Mouse (Mus musculus) spleen, postnatal 10 days (tissue): ENCODE results near the gene Ajm1.

Experiments
- DNase-seq, 2 experiments: peaks; one replicate each; pipeline ENCODE4 v3.0.0; 2021 to 2022; ENCODE audit warnings: low spot score in 2 of 2

Gene Ajm1

GRCm38 (mm10) chr2:25581294-25581864, at the start of gene Ajm1:
TSS of gene Ajm1 (minus strand) at chr2:25581757.
- peak; percentile 48 to 68 for DNase-seq

- DNase-seq: no peak
Measured at GRCm38 (mm10) chr2:25628738-25629137, 47.2 kb upstream of the Ajm1 start.

GRCm38 (mm10) chr2:25627811-25628210, 46.3 kb upstream of the Ajm1 start, which contains the start of gene Fcna:
TSS of gene Fcna (minus strand) at chr2:25628030.
- no peak for DNase-seq

GRCm38 (mm10) chr2:25625986-25626385, 44.4 kb upstream of the Ajm1 start:
- no peak for DNase-seq

- DNase-seq: peak; percentile 50 to 78
Measured at GRCm38 (mm10) chr2:25621229-25622200, 40.0 kb upstream of the Ajm1 start, which contains the start of gene Tmem141. TSS of gene Tmem141 (minus strand) at chr2:25622005.

GRCm38 (mm10) chr2:25620852-25621228, 39.3 kb upstream of the Ajm1 start:
- no peak for DNase-seq

GRCm38 (mm10) chr2:25620386-25620785, 38.8 kb upstream of the Ajm1 start:
- DNase-seq: no peak

- DNase-seq: no peak
Measured at GRCm38 (mm10) chr2:25617578-25617977, 36.0 kb upstream of the Ajm1 start, which contains the start of gene Ccdc183. TSS of gene Ccdc183 (minus strand) at chr2:25617678.

- DNase-seq: no peak
Measured at GRCm38 (mm10) chr2:25616398-25616797, 34.8 kb upstream of the Ajm1 start.

- no peak for DNase-seq
Measured at GRCm38 (mm10) chr2:25608671-25609070, 27.1 kb upstream of the Ajm1 start.

- DNase-seq: peak; percentile 78 to 90
Measured at GRCm38 (mm10) chr2:25607761-25608622, 26.4 kb upstream of the Ajm1 start, which contains the start of gene Rabl6. TSS of gene Rabl6 (minus strand) at chr2:25608521.

- DNase-seq: no peak
Measured at GRCm38 (mm10) chr2:25602526-25602925, 21.0 kb upstream of the Ajm1 start.

- DNase-seq: no peak
Measured at GRCm38 (mm10) chr2:25600037-25600436, 18.5 kb upstream of the Ajm1 start.

- DNase-seq: no peak
Measured at GRCm38 (mm10) chr2:25598749-25599148, 17.2 kb upstream of the Ajm1 start.

- no peak for DNase-seq
Measured at GRCm38 (mm10) chr2:25596765-25597510, 15.4 kb upstream of the Ajm1 start.

GRCm38 (mm10) chr2:25591863-25592262, 10.3 kb upstream of the Ajm1 start:
- DNase-seq: peak in 1 of 2 experiments; percentile 53

- DNase-seq: no peak
Measured at GRCm38 (mm10) chr2:25588227-25588907, 6.8 kb upstream of the Ajm1 start.

- DNase-seq: no peak
Measured at GRCm38 (mm10) chr2:25587290-25587689, 5.7 kb upstream of the Ajm1 start.

- DNase-seq: no peak
Measured at GRCm38 (mm10) chr2:25585601-25586000, 4.0 kb upstream of the Ajm1 start.

GRCm38 (mm10) chr2:25584856-25585255, 3.3 kb upstream of the Ajm1 start:
- no peak for DNase-seq
